Mouse (Mus musculus): ENCODE results near the gene Cfdp1.

DNA sequence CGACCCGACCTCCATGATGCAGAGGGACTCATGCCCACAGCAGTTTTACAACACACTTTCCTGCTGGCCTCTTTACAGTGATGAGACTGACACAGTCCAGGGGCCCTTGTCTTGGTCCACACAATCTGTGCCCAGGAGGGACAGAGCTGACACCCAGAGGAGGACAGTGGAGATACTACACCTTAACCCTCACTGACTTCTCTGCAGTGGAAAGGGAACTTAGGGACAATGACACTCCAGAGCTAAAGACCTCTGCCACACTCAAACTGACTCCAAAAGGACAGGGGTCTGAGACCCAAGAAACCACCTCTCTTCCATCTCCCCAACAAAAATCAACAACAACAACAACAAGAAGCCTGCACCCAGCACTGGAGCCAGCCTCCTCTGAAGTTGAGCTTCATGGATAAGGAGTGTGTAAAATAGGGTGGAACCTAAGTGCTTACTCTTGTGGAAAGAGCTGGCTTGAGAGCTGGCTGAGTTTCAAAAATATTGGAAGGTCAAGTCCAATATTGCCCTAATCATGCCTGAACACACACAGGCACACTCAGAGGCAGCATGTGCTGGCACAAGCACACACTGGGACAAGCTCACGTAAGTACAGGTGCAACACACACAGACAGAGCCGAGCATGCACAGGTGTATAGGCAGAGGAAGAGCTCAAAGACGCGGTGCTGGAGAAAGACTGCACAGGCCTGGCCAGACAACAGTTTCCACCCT lies 119.7 kb downstream of the Cfdp1 start:
- TF ChIP-seq POLR2A (IDR thresholded peaks at IDR 0.05; ENCODE audit: low read depth, low read length): no peak
- TF ChIP-seq CTCF (IDR thresholded peaks at IDR 0.05; ENCODE audit: extremely low read depth, insufficient read depth, insufficient read length, insufficient replicate concordance): no peak
